Mouse (Mus musculus) brain, embryonic 18.5 days (tissue): Measurements from ENCODE around the gene Jade3.
"Not testable (repeated sequence)": the region's sequence is repeated elsewhere in the genome, so short reads cannot be mapped to it uniquely, and the experiment has no call there.

ENCODE experiments used
- DNase-seq: peaks from one replicate; pipeline ENCODE4 v3.0.0-alpha.2; 2012; ENCODE audit warnings: low read depth, low spot score

Jade3 gene

DNA sequence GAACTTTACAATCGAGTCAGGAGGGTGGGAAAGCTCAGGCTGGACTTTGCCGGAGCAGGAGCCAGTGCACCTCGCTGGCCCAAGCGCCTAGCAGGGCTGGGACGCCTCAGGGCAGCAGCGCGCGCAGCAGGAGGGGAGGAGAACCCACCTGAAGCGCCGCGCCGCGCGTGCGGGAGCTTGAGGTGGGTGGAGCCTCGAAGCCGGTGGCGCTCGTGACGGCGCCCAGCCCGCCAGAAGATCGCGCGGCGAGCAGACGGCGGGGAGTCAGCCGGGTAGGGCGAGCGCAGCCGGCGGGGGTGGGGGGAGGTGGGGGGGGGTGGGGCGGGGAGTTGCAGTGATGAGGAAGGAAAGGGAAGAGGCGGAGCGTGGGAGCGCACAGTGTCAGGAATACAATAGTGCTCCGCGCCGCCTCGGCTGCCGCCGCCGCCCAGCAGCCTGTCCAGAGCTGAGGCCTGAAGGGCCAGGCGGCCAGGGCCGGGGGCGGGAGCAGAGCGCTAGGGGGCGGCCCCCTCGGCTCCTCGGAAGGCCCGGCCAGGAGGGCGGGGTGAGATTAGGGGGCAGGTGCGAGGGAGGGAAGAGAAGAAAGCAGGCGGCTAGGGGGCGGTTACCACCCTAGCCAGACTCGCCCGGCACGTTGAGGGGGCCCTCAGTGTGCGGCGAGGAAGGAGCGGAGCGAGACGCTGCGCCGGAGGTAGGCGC lies at the start of gene Jade3:
TSS of gene Jade3 (plus strand) at position 549 of the 699 bp plus-strand sequence.
- peak; percentile 43 for DNase-seq

GRCm38 (mm10) chrX:20379347-20380014 lies 46.0 kb upstream of the Jade3 start:
- DNase-seq: no peak

DNA sequence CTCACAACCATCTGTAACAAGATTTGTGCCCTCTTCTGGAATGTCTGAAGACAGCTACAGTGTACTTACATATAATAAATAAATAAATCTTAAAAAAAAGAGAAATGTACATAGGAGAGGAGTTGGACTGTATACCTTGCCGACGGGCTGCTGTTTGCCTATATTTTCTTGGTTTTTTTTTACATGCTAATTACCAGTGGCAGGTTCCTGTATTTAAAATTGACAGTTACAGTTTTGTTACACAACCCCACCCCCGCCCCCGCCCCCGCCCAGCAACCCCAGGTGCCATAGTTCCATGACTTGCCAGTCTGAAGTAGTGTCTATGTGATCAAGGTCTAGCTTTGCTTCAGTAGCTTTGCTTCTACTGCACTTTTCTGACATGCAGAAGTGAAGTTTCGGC lies 43.2 kb upstream of the Jade3 start:
- no peak for DNase-seq

GRCm38 (mm10) chrX:20387006-20387405 lies 38.5 kb upstream of the Jade3 start:
- no peak for DNase-seq

- not testable (repeated sequence) for DNase-seq
Observed at GRCm38 (mm10) chrX:20391964-20392363, 33.5 kb upstream of the Jade3 start.

DNA sequence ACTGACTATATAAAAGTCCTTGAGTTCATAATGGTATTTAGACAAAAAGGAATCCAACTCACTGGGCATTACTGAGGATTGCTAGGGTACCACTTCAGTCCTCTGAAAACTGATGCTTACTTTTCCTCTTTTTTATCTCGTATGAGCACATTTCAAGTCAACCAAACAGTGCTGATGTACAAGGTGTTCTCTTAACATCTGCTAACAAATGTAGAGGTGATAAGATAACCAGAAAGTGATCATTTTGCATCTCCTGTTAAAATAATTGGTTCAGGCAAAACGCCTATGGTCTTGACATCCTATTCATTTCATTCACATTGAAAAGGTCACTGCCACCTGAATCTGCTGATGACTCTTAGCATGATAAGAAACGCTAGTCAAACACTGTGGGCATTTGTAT lies 32.5 kb upstream of the Jade3 start:
- no peak for DNase-seq

- no peak for DNase-seq
Observed at GRCm38 (mm10) chrX:20404068-20404467, 21.4 kb upstream of the Jade3 start.

DNA sequence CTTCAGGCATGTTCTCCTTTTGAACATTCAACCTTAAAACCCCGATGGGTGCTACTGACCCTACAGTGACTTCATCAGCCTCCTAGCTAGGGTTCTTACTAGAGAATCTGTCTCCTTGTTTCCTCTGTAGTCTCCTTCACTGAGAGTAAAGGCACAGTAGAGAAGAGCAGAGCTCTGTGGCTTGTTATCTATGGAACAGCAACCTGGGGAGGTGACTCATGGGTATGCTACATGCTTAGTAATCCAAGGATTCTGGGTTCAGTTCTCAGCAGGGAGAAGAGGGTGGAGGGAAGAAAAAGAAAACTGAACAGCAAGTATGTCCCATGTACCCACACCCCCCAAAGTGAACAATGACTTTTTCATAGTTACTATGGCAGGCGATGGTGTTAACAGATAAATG lies 18.6 kb upstream of the Jade3 start:
- no peak for DNase-seq

DNA sequence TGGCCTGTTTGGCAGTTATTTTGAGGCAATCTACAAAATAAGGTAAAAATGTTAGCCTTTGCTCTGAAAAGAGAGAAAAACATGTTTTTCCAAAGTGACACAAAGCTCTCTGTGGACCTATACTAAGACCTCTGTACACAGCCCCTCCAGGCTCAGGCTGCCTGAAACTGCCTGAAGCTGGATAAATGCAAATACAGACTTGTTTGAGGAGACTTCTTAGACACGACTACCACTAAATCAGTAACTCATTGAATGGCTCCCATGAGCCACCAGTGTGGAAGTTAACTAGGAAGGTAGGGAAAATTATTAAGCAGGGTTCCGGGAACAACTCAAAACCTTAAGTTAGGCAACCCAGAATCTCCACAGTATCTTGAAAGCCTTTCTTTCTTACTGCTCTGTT lies 17.8 kb upstream of the Jade3 start:
- DNase-seq: no peak

- DNase-seq: no peak
Observed at GRCm38 (mm10) chrX:20411382-20411781, 14.1 kb upstream of the Jade3 start.

DNA sequence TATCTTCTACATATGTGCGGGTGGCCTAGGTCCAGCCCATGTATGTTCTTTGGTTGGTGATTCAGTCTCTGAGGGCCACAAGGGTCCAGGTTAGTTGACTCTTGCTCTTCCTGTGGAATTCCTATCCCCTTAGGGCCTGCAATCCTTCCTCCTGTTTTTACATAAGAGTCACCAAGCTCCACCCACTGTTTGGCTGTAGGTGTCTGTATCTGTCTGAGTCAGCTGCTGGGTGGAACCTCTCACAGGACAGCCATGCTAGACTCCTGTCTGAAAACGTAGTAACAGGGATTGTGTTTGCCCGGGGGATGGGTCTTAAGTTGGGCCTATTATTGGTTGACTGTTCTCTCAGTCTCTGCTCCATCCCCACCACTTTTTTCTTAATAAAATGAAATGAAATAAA lies 13.3 kb upstream of the Jade3 start:
- no peak for DNase-seq

DNA sequence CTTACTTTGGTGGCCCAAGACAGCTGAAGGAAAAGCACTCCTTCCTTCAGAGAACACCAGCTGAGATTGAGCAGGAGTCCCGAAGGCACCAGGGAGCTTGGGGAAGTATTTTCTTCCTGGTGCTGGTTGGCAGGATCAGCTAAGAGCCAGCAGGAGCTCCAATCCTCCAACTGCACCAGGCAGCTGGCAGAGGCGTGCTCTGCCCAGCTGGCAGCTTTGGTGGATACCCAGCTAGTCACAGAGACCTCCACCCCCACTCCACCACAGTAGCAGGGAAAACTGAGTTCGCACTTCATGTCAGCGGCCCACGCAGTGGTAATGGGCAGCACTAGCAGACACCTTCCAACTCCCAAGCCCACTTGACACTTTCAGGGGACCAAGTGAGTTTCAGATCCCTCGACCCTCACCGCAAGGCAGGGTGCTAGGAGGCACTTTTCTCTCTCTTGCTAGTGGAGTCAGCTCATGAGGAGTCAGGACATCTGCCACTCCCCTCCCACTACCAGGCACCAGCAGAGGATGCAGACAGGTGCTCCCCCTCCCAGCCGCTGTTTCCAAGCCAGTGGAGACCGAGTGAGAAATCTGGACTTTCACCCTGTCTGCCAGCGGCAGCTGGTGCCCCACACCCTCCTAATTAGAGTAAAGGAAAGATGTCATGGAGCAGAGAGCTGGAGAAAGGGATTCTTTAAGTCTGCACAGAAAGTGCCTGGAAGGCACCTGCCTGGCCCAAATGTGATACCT lies 10.4 kb upstream of the Jade3 start:
- DNase-seq: no peak

DNA sequence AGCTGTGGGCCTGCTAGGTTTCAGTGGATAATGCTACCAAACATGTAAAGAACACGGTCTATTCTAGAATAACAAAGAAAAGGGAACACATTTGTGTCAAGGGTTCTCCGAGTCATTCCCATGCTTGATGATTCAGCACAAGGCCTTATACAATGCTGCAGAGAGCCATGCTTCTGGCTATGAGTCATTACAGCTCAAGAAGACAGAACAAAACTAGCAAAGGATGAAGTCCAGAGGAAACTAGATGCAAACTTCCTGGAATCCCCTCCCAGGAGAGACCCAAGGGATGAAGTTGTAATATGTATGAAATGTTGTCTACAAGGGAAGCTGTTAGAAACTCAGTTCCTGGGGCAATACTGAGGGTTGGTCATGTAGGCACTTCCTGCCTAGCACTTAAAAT lies 7.0 kb upstream of the Jade3 start:
- no peak for DNase-seq

GRCm38 (mm10) chrX:20419536-20419935 lies 6.0 kb upstream of the Jade3 start:
- DNase-seq: no peak

- no peak for DNase-seq
Observed at GRCm38 (mm10) chrX:20425839-20426449, 456 bp downstream of the Jade3 start.

DNA sequence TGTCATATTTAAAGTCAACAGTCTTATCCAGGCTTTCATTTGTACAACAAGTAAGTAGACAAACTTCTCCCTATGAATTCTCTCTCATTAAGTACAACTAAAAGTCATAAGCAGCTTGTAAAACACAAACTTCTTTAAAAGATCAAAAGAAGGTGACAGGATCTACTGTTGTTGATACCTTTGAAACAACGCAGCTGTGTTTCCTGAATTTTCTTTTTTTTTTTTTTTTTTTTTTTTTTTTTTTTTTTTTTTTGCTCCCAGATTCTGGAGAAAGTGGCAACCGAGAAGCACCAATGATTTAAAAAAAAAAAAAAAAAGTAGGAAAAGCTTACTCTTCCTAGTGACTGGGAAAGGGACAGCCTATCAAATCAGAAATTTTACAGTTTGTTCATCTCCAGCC lies 57.7 kb downstream of the Jade3 start:
- no peak for DNase-seq

DNA sequence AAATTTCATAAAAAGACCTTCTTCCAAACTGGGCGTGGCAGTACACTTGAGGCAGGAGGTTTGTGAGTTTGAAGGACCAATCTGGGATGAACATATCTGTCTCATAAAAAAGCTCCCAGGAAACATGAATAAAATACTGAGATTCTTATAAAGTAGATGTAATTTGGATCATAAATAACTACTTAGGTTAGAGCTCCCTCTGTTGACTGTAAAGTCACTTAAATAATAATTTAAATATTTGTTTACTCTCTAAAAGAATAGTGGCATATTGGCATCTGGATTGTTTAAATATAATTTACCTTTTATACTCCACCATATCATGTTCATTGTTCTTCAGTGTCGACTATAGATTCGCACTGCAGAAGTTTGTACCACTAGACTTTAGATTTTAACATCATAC lies 72.2 kb downstream of the Jade3 start:
- no peak for DNase-seq

DNA sequence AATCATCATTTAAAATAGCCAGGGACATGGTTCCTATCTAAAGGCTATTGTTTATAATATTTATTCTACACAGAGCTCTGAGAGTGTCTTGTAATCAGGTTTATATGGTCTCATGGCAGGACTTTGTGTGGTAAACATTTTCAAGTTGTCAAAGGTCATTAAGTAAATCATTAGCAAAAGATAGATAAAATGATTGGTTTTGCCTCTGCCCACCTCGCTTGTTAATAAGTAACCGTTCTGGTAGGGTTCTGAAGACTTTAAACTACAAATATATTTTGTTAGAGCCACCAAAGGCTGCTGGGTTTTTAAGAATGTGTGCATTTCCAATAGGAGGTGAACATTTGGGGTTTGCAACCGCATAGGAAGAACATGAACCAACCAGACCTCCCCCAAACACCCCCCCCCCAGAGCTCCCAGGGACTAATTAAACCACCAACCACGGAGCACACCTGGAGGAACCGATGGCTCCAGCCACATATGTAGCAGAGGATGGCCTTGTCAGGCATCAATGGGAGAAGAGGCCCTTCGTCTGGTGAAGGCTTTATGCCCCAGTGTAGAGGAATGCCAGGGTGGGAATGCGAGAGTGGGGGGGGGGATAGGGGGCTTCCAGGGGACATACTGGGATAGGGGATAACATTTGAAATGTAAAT lies 94.9 kb downstream of the Jade3 start:
- DNase-seq: no peak

DNA sequence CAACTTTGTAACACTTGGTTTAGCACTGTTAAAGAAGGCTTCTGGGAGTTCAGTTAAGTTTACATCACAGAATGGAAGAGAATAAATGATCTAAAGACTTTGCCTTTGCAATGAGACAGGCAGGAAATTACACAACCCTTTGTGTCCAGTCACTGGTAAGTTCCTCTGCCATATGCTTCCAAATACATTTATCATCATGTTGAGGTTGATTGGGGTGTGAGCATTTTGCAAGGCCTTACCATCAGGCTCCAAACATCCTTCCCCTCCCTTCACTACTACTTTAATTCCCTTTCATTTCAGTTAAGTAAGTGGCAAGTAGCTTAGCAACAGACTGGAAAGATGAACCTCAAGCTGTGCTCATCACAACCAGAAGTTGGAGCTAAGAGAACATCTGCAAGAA lies 96.1 kb downstream of the Jade3 start:
- no peak for DNase-seq

- no peak for DNase-seq
Observed at GRCm38 (mm10) chrX:20532621-20533020, 107.1 kb downstream of the Jade3 start.

DNA sequence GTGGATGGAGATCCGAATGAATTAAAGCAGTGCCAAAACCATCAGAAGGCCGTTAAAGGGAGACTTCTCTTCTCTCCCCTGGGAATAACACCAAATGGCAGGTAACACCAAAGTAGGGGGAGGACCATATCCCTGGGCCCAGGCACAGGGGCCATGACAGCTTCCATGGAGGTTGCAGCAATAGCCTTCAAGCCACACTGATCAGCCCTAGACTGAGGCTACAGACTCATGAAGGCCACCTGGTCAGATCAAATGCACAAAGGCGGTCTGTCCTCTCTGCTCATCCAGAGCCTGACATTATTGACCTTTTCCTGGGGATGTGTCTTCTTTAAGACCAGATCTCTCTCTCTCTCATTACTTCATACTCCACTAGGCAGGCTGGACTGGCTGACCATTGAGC lies 118.4 kb downstream of the Jade3 start:
- DNase-seq: no peak

DNA sequence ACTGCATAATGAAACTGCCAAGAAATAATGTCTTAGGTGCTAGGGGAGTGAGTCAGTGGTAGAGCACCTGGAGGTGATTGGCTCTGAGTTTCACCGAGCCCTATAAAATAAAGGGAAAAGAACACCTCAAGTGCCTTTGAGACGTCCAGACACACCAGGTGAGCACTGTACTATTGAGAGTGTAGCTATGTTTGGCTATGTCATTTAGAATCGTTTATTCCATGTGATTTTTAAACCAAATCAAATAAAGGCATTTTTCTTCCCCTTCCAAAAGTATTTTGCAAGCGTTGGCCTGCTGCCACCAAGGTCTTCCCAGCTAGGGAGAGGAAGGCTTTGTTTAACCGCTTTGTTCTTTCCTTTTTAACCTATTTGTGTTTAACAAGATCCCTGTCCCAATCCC lies 122.1 kb downstream of the Jade3 start:
- DNase-seq: no peak
